Mouse (Mus musculus) heart, embryonic 12.5 days (tissue): ENCODE data around the gene Gm15517. TPM values are rescaled to one million over a fixed set of nuclear protein-coding genes. Genes with fewer than 3 reads are reported as not detected.

Experiments
- ATAC-seq: fragments of 200-750 bp; cut with Nextera tagmentation; 2 replicates; pipeline ENCODE4 v1.8.0; 2017; ENCODE audit warnings: moderate TSS enrichment, moderate library complexity; ENCODE audit not compliant: insufficient number of reproducible peaks, low FRiP score
- H3K27ac ChIP-seq: fragments of 300-500 bp; sonication (generic); 2 replicates; pipeline ENCODE4 v1.5.1; 2016; ENCODE audit warnings: mild to moderate bottlenecking, moderate library complexity; ENCODE audit not compliant: poor library complexity, severe bottlenecking
- H3K27me3 ChIP-seq: fragments of 300-500 bp; sonication (generic); replicated peaks from 2 replicates; pipeline ENCODE4 v1.6.1; 2016; ENCODE audit warnings: mild to moderate bottlenecking, moderate library complexity
- H3K36me3 ChIP-seq: fragments of 300-500 bp; sonication (generic); 2 replicates; pipeline ENCODE4 v1.6.1; 2016; ENCODE audit warnings: mild to moderate bottlenecking, moderate library complexity
- H3K4me1 ChIP-seq: fragments of 300-500 bp; sonication (generic); replicated peaks from 2 replicates; pipeline ENCODE4 v1.6.1; 2016; ENCODE audit warnings: mild to moderate bottlenecking
- H3K4me2 ChIP-seq: fragments of 300-500 bp; sonication (generic); 2 replicates; pipeline ENCODE4 v1.6.1; 2016; ENCODE audit warnings: mild to moderate bottlenecking, moderate library complexity
- H3K4me3 ChIP-seq: fragments of 300-500 bp; sonication (generic); 2 replicates; pipeline ENCODE4 v1.5.1; 2016; ENCODE audit warnings: mild to moderate bottlenecking
- H3K9ac ChIP-seq: fragments of 300-500 bp; sonication (generic); 2 replicates; pipeline ENCODE4 v1.6.1; 2016; ENCODE audit warnings: mild to moderate bottlenecking, moderate library complexity
- H3K9me3 ChIP-seq: fragments of 300-500 bp; sonication (generic); replicated peaks from 2 replicates; pipeline ENCODE4 v1.6.1; 2016; ENCODE audit warnings: mild to moderate bottlenecking, moderate library complexity
- WGBS: fragments of 180-500 bp; shearing (Covaris S2); methylation state at CpG from one replicate; pipeline ENCODE4 v1.1.7; 2016; 5-methylcytosine and 5-hydroxymethylcytosine counted together
- polyA plus RNA-seq: library from polyadenylated mRNA; unstranded; fragments of >200 nt; fragmentation: Nextera tagmentation; extraction: Ambion mirVana; gene quantifications from 2 replicates; pipeline ENCODE4 v1.2.1, GENCODE M21; 2016

Gm15517 gene
- polyA plus RNA-seq, 1 experiment from 2014 or later = not detected

DNA sequence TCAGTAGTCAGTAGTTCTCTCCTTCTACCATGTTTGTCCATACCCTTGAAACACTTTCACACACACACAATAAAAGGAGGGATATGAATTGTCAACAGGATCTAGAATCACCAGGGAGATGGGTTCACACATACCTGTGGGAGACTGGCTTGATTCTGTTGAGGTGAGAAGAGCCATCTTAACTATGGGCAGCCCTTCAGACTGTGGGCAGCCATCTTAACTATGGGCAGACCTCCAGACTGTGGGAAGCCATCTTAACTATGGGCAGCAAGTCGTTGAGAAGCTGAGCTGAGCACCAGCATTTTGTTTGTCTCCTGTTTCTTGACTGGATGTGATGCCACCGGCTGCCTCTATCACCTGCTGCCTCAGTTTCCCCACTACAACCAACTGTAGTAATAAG is 10.1 kb downstream of the Gm15517 start:
- no peaks in the 10 kb centered on the region for H3K36me3 ChIP-seq
- H3K4me3 ChIP-seq = no peak overlapping the region
- 64% methylated on average over 2 of the region's 2 CpGs for WGBS
- H3K9ac ChIP-seq = no peak overlapping the region
- no peaks in the 10 kb centered on the region for H3K9me3 ChIP-seq
- H3K4me2 ChIP-seq = no peak overlapping the region
- H3K4me1 ChIP-seq = no peaks in the 10 kb centered on the region
- peaks cover 76% of the 10 kb centered on the region for H3K27me3 ChIP-seq
- no peak overlapping the region for H3K27ac ChIP-seq
- no peak for ATAC-seq

- Histone ChIP-seq H3K4me2 (no peak overlapping the region), H3K36me3 (no peaks in the 10 kb centered on the region), H3K27me3 (peaks cover 68% of the 10 kb centered on the region), H3K4me3 (no peak overlapping the region), H3K9me3 (no peaks in the 10 kb centered on the region), H3K9ac (no peak overlapping the region), H3K27ac (no peak overlapping the region), H3K4me1 (no peaks in the 10 kb centered on the region)
- 83% methylated on average over 7 of the region's 7 CpGs for WGBS
- ATAC-seq = no peak
These were observed 11.3 kb downstream of the Gm15517 start for GRCm38 (mm10) chr7:44272546-44272945.

DNA sequence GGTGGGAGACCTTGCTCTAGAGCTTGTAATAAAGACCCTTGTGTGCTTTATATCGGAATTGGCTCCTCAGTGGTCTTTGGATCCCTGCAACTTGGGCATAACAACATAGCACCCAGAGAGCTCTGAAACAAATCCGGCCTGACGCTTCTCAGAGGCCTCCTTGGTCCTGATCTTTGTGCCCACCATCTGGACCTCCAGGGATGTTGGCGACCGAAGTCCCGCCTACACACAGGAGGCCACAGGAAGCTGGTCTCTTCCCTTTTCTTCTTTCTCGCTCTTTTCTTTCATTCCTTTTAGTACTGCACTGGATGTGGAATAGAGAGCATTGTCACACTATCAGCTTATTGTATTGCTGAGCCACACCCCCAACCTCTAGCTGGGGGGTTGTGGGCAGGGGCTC is 12.2 kb downstream of the Gm15517 start:
- H3K9ac ChIP-seq = no peak overlapping the region
- no peak overlapping the region for H3K4me2 ChIP-seq
- no peaks in the 10 kb centered on the region for H3K4me1 ChIP-seq
- no peaks in the 10 kb centered on the region for H3K36me3 ChIP-seq
- H3K27me3 ChIP-seq = peaks cover 59% of the 10 kb centered on the region
- no peak overlapping the region for H3K27ac ChIP-seq
- no peak for ATAC-seq
- no peak overlapping the region for H3K4me3 ChIP-seq
- 71% methylated on average over 7 of the region's 7 CpGs for WGBS
- no peaks in the 10 kb centered on the region for H3K9me3 ChIP-seq

- no peak overlapping the region for H3K27ac ChIP-seq
- H3K27me3 ChIP-seq = peaks cover 53% of the 10 kb centered on the region
- H3K4me2 ChIP-seq = no peak overlapping the region
- no peaks in the 10 kb centered on the region for H3K4me1 ChIP-seq
- H3K36me3 ChIP-seq = no peaks in the 10 kb centered on the region
- no peak overlapping the region for H3K9ac ChIP-seq
- no peaks in the 10 kb centered on the region for H3K9me3 ChIP-seq
- 21% methylated on average over 11 of the region's 11 CpGs for WGBS
- no peak overlapping the region for H3K4me3 ChIP-seq
- no peak for ATAC-seq
These were observed 12.8 kb downstream of the Gm15517 start for GRCm38 (mm10) chr7:44274096-44274495.

DNA sequence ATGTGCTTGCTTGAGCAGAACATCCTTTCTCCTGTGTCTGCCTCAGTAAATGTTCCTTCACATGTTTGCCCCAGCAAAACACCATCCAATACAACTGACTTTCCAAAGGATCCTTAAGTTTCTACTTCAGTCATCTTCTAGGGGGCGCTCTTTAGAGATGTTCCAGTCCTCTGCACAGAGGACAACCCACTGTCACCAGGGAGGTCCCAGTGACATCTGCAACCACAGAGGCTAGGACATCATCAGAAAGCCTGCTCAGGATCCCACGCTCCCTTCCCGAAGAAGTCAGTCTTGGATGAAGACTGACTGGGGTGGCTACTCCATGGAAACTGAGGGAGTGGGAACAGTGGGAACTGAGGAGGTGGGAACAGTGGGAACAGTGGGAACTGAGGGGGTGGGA is 14.3 kb downstream of the Gm15517 start:
- no peak overlapping the region for H3K4me2 ChIP-seq
- H3K4me3 ChIP-seq = no peak overlapping the region
- no peaks in the 10 kb centered on the region for H3K9me3 ChIP-seq
- H3K27ac ChIP-seq = no peak overlapping the region
- 61% methylated on average over 3 of the region's 3 CpGs for WGBS
- no peaks in the 10 kb centered on the region for H3K36me3 ChIP-seq
- ATAC-seq = no peak
- peaks cover 45% of the 10 kb centered on the region for H3K27me3 ChIP-seq
- H3K9ac ChIP-seq = no peak overlapping the region
- no peaks in the 10 kb centered on the region for H3K4me1 ChIP-seq

DNA sequence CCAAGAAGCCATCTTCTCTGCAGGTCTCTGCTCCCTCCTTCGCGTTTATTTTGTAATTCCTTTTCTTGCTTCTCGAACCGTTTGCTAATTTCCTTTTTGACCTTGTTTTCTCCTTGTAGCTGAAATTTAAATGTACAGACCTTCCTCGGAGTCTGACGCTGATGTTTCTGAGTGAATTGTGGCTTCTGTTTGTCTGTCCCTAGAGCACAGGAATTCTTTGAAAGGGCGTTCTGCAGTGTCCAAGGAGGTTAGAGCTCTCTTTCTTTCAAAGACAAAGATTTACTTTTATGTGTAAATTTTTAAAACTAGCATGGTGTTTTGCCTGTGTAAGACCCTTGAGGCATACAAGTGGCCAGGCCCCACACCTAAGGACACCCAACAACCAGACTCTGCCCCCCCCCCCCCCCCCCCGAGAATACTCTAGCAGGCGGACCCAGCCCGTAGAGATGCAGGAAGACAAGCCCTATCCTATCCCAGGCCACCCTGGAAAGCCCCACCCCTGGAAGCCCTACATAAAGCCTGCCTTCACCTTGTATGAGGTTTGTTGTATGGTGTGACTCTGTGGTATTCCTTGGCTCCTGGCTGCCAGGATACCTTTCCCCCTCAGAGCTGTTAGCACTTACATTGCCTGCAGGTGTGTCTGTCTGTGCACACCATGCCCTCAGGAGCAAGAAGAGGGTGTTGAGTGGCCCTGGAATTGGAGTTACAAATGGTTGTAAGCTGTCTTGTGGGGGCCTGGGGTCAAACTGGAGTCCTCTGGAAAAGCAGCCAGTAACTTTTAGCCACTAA is 15.4 kb downstream of the Gm15517 start:
- no peak overlapping the region for H3K4me3 ChIP-seq
- H3K4me2 ChIP-seq = no peak overlapping the region
- no peaks in the 10 kb centered on the region for H3K4me1 ChIP-seq
- no peaks in the 10 kb centered on the region for H3K9me3 ChIP-seq
- WGBS = 71% methylated on average over 9 of the region's 10 CpGs
- H3K27me3 ChIP-seq = peaks cover 45% of the 10 kb centered on the region
- no peak for ATAC-seq
- H3K27ac ChIP-seq = no peak overlapping the region
- no peaks in the 10 kb centered on the region for H3K36me3 ChIP-seq
- no peak overlapping the region for H3K9ac ChIP-seq

GRCm38 (mm10) chr7:44277250-44277622 is 16.0 kb downstream of the Gm15517 start:
- Histone ChIP-seq H3K9me3 (no peaks in the 10 kb centered on the region), H3K4me2 (no peak overlapping the region), H3K4me1 (no peaks in the 10 kb centered on the region), H3K27ac (no peak overlapping the region), H3K4me3 (no peak overlapping the region), H3K9ac (no peak overlapping the region), H3K36me3 (no peaks in the 10 kb centered on the region), H3K27me3 (peaks cover 39% of the 10 kb centered on the region)
- ATAC-seq = no peak
- 44% methylated on average over 2 of the region's 2 CpGs for WGBS

DNA sequence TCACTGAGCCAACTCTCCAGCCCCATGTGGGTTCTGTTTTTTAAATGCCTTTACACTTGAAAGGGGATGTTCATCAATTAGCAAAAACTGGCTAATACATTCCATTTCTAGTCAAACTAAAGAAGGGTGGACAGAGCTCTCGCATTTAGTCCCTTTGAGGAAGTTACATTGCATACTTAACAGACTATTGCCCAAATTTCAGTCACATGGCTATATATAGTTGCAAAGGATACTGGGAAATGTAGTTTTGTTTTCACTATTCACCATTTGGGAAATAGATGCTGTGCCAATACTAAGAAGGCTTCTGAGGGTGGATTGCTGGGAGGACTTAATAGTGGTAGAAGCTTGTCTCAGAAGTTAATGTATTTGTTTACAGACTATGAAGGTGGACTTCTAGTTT is 19.7 kb downstream of the Gm15517 start:
- ATAC-seq = no peak
- Histone ChIP-seq H3K4me2 (no peak overlapping the region), H3K27me3 (peaks cover 3% of the 10 kb centered on the region), H3K9me3 (no peaks in the 10 kb centered on the region), H3K9ac (no peak overlapping the region), H3K27ac (no peak overlapping the region), H3K36me3 (no peaks in the 10 kb centered on the region), H3K4me3 (no peak overlapping the region), H3K4me1 (no peaks in the 10 kb centered on the region)
- WGBS = 62% methylated on average over 1 of the region's 1 CpGs

DNA sequence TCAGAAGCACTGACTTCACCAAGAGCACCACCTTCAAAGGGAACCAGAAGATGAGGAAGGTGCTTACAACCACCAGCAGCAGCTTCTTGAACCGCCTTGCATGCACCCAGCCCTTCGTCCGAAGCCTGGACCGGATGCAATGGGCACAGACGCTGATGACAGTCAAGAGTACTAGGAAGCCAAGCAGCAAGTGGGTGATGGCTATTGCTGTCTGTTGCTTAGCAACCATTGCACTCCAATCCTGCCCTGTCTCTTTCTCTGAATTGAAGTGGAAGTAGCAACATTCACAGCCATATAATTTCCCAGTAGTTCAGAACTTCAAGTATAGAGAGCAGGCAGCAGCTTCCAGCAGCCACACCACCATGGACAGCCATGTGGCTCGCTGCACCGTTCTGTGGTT is 20.3 kb downstream of the Gm15517 start:
- Histone ChIP-seq H3K9ac (no peak overlapping the region), H3K9me3 (0 out of 2 replicates have a peak, but pooled peaks cover 2% of the 10 kb centered on the region), H3K4me1 (no peaks in the 10 kb centered on the region), H3K36me3 (no peaks in the 10 kb centered on the region), H3K4me3 (no peak overlapping the region), H3K27ac (no peak overlapping the region), H3K27me3 (no peaks in the 10 kb centered on the region; the same call in none of the 2 replicates), H3K4me2 (no peak overlapping the region)
- 71% methylated on average over 7 of the region's 7 CpGs for WGBS
- ATAC-seq = no peak

DNA sequence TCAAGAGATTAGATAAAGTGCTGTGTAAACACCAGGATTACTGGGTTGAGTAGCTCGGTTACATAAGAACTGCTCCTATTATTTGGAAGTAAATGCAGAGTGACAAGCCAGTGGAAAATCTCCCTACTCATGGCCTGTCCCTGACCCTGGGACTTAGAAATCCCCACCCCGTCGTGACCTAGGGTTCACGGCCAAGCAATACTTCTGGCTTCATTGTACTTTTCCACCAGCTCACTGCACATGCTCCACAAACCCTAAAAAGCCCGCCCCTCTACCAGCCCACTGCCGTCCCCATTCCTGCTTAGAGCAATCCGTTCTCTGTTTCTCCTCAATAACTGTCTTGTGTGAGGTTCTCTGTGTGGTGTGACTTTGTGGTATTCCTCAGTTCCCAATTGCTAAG is 26.5 kb downstream of the Gm15517 start:
- H3K4me3 ChIP-seq = no peak overlapping the region
- no peaks in the 10 kb centered on the region; the same call in none of the 2 replicates for H3K27me3 ChIP-seq
- no peak overlapping the region for H3K4me2 ChIP-seq
- H3K4me1 ChIP-seq = no peaks in the 10 kb centered on the region
- H3K9ac ChIP-seq = no peak overlapping the region
- ATAC-seq = no peak
- 58% methylated on average over 7 of the region's 7 CpGs for WGBS
- no peak overlapping the region for H3K27ac ChIP-seq
- H3K36me3 ChIP-seq = no peaks in the 10 kb centered on the region
- H3K9me3 ChIP-seq = peaks cover 19% of the 10 kb centered on the region; the same call in 1 of the 2 replicates

- H3K9me3 ChIP-seq = peaks cover 19% of the 10 kb centered on the region; the same call in 1 of the 2 replicates
- H3K27ac ChIP-seq = no peak overlapping the region
- no peak overlapping the region for H3K4me3 ChIP-seq
- no peak for ATAC-seq
- H3K4me1 ChIP-seq = no peaks in the 10 kb centered on the region
- no peak overlapping the region for H3K9ac ChIP-seq
- no peaks in the 10 kb centered on the region for H3K36me3 ChIP-seq
- no peak overlapping the region for H3K4me2 ChIP-seq
- no peaks in the 10 kb centered on the region; the same call in 1 of the 2 replicates for H3K27me3 ChIP-seq
- 72% methylated on average over 4 of the region's 4 CpGs for WGBS
These were observed 29.7 kb downstream of the Gm15517 start for GRCm38 (mm10) chr7:44290986-44291385.

DNA sequence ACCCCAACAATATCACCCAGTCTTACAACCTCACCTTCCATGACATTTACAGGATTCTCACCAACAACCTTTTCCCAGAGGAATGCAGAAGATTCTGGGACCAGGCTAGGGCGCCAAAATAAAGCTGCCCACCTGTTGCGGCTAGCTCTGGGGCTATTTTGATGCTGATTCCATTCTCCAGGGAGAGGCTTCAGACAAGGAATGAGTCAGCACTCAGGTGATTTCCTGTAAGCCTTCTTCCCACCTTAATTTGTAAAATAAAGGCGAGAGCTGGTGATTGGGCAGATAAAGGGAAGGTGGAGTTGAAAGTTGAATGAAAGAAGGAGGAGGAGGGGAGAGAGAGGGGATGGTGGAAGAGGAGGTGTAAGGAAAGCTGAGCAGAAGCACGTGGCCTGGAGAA is 30.2 kb downstream of the Gm15517 start:
- no peak overlapping the region for H3K4me3 ChIP-seq
- H3K9me3 ChIP-seq = peaks cover 18% of the 10 kb centered on the region; the same call in 1 of the 2 replicates
- H3K36me3 ChIP-seq = no peaks in the 10 kb centered on the region
- no peak overlapping the region for H3K9ac ChIP-seq
- H3K27me3 ChIP-seq = no peaks in the 10 kb centered on the region; the same call in 1 of the 2 replicates
- ATAC-seq = no peak
- H3K4me1 ChIP-seq = no peaks in the 10 kb centered on the region
- H3K4me2 ChIP-seq = no peak overlapping the region
- no peak overlapping the region for H3K27ac ChIP-seq
- WGBS = 62% methylated on average over 4 of the region's 4 CpGs
